Mouse (Mus musculus): ENCODE results near the gene Ankrd11.
A peak's percentile ranks its signal among the peaks of the same experiment; 100 is the strongest.

Gene Ankrd11

DNA sequence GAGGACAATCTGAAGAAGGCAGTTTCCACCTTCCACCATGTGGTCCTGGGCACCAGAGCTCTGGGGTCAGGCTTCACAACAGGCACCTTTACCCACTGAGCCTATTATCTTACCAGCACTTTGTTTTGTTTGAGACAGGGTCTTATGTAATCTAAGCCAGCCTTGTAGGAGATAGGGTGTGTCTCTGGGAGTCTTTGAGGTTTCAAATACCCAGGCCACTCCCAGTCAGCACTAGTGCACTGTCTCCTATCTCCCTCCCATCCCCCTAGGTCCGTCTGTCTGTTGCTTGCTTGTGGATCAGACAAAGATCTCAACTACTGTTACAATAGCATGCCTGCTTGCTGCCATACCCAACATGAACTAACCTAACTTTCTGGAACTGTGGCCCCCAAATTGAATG lies 81.1 kb downstream of the Ankrd11 start:
- no peak for DNase-seq

DNA sequence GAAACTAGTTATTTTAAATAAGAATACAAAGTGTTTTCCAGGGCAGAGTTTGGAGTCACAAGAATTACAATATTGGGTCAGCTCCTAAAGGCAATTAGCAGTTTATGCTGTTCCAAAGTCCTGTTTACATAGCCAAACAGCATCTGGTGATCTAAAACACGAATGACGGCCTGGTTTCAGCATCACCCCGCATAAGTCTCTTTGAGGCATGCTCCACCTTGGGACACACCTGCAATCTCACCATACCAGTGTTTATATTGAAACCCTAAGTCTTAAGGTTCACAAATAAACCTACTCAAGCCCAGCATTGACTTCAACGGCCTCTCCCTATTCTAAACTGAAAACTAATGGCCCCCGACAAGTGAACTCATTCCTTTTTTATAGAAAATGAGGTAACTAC lies 81.8 kb downstream of the Ankrd11 start:
- no peak for DNase-seq

DNA sequence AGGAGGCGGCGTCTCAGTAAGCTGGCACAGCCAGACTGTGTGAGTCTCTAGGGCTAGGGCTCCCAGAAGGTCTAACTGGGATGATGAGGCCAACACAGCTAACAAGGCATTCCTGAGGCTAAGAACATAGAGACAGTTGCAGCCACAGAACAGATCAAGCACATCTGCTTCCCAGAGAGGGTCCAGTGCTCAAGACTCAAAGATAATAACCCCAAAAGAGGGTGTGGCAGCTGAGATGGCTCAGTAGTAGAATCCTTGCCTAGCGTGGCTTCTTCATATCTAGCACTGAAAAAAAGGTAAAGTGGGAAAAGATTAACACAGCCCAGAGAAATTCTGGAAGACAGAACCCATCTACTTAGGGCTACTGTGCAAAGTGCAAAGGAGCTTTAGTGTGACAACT lies 86.1 kb downstream of the Ankrd11 start:
- DNase-seq: no peak

- no peak for DNase-seq
Measured at GRCm38 (mm10) chr8:122955195-122955594, 86.9 kb downstream of the Ankrd11 start.

- no peak for DNase-seq
Measured at GRCm38 (mm10) chr8:122954090-122954799, 87.8 kb downstream of the Ankrd11 start.

DNA sequence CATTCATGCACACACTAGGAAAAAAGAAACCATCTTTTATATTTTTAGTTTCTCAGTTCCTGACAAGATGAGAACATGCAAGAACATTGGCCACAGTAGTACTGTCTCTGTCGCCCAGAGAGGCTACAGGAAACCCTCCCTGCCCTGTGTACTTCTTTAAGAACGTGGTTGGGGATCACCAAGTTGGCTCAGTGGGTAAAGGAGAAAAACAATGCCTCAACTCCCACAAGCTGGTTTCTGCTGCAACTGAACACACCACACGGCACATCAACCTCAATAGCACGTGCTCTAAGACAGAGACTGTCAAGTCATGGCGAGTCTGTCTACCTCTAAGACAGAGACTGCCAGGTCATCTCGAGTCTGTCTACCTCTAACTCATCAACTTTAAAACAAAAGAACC lies 89.0 kb downstream of the Ankrd11 start:
- no peak for DNase-seq

- DNase-seq: no peak
Measured at GRCm38 (mm10) chr8:122951456-122951855, 90.6 kb downstream of the Ankrd11 start.

GRCm38 (mm10) chr8:122949701-122950100 lies 92.4 kb downstream of the Ankrd11 start:
- no peak for DNase-seq

- no peak for DNase-seq
Measured at GRCm38 (mm10) chr8:122945775-122946174, 96.3 kb downstream of the Ankrd11 start.

- peak; percentile 38 to 47 for DNase-seq
Measured at GRCm38 (mm10) chr8:122942803-122943713, 99.0 kb downstream of the Ankrd11 start.

- DNase-seq: peak in 1 of 2 experiments; percentile 39
Measured at GRCm38 (mm10) chr8:122938591-122938990, 103.5 kb downstream of the Ankrd11 start.

GRCm38 (mm10) chr8:122938170-122938569 lies 103.9 kb downstream of the Ankrd11 start:
- no peak for DNase-seq

- DNase-seq: no peak
Measured at GRCm38 (mm10) chr8:122937545-122938053, 104.5 kb downstream of the Ankrd11 start.

GRCm38 (mm10) chr8:122935912-122936311 lies 106.2 kb downstream of the Ankrd11 start:
- no peak for DNase-seq

GRCm38 (mm10) chr8:122935118-122935517 lies 107.0 kb downstream of the Ankrd11 start:
- no peak for DNase-seq

- DNase-seq: no peak
Measured at GRCm38 (mm10) chr8:122933973-122934372, 108.1 kb downstream of the Ankrd11 start.

DNA sequence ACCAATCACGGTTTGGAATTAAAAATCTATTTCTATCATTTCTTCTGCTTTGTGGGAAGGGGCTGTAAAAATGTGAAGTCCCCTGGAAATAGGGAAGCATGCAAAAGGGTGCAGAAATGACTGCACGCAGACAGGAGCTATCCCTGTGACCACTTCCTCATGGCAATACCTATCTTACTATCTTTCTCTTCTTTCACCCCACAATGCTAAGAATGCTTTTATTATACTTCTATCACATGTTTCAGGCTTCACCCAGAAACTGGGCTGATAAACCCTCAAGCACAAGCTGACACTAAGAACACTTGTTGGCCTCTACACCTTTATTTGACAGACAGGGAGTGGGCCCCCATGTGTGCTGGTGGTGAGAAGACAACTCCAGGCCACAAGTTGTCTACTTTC lies 109.5 kb downstream of the Ankrd11 start:
- no peak for DNase-seq

- no peak for DNase-seq
Measured at GRCm38 (mm10) chr8:122931834-122932560, 110.1 kb downstream of the Ankrd11 start.

- DNase-seq: no peak
Measured at GRCm38 (mm10) chr8:122928631-122929224, 113.3 kb downstream of the Ankrd11 start.

DNA sequence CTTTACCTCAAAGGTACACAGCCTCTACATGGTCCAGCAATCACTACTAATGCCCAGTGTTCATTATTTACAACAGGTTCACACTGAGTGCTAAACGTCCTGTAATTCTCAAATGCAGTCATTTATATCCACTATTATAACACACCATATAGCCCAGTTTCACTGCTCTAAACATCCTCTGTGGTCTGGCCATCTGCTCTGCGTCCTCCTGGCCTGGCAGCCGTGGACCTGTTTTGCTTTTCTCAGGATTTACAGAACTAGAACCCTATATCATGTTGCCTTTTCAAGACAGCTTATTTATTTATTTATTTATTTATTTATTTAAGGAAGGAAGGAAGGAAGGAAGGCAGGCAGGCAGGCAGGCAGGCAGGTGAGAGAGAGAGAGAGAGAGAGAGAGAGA lies 114.2 kb downstream of the Ankrd11 start:
- DNase-seq: no peak

DNA sequence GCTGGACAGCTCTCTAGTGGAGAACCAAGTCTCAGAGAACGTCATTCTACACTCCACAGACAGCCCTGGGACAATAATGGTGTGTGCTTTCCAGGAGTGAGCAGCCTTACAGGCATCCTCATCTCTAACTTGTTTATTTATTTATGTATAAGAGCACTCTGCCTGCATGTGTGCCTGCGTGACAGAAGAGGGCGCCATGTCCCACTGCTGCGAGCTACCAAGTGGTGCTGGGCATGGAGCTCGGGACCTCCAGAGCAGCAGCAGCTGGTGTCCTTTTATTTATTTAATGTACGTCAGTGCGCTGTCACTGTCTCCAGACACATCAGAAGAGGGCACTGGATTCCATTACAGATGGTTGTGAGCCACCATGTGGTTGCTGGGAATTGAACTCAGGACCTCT lies 115.3 kb downstream of the Ankrd11 start:
- DNase-seq: peak in 1 of 2 experiments; percentile 25

GRCm38 (mm10) chr8:122925939-122926722 lies 115.9 kb downstream of the Ankrd11 start:
- no peak for DNase-seq
